Mouse (Mus musculus) CH12.LX (cell line): Measurements from ENCODE around the gene Pdgfc. TPM values are rescaled to one million over a fixed set of nuclear protein-coding genes. Genes with fewer than 3 reads are reported as not detected.

ENCODE experiments used
- DNase-seq: peaks from one replicate; pipeline ENCODE4 v3.0.0-alpha.2; 2013; ENCODE audit errors: extremely low read depth
- H3K27ac ChIP-seq: 2 replicates; pipeline ENCODE4 v1.5.1; 2012; ENCODE audit warnings: low read depth, mild to moderate bottlenecking, control low read depth, moderate library complexity; ENCODE audit not compliant: insufficient read depth
- H3K27me3 ChIP-seq: replicated peaks from 2 replicates; pipeline ENCODE3; 2012; ENCODE audit warnings: inconsistent platforms
- H3K36me3 ChIP-seq, 2 experiments: replicated peaks in 1 of 2; 2 replicates each; pipeline versions ENCODE3 to v1.6.1; 2012; ENCODE audit warnings: inconsistent platforms in 1 of 2, low read length in 1 of 2, mild to moderate bottlenecking in 1 of 2, mixed read lengths in 1 of 2, moderate library complexity in 1 of 2; ENCODE audit not compliant: control insufficient read depth in 1 of 2, insufficient read depth in 1 of 2
- H3K4me1 ChIP-seq, 2 experiments: 2 replicates each; pipeline ENCODE4 v1.6.1; 2012; ENCODE audit warnings: inconsistent platforms in 1 of 2, moderate library complexity in 1 of 2; ENCODE audit not compliant: insufficient read depth in 2 of 2, control insufficient read depth in 1 of 2
- H3K4me2 ChIP-seq: 2 replicates; pipeline ENCODE4 v1.6.1; 2012; ENCODE audit warnings: low read depth, mild to moderate bottlenecking, control low read depth; ENCODE audit not compliant: poor library complexity, insufficient read depth, severe bottlenecking
- H3K4me3 ChIP-seq, 3 experiments: fragments of 150-350 bp in 1 of 3; sonication (generic) in 1 of 3; replicated peaks in 1 of 3; 2 replicates each; pipeline versions ENCODE3 to v1.5.1; 2011 to 2012; ENCODE audit warnings: low read depth in 2 of 3, low read length in 2 of 3, mild to moderate bottlenecking in 2 of 3, moderate library complexity in 2 of 3, control low read depth in 1 of 3, improper control_type of control experiment in 1 of 3, inconsistent platforms in 1 of 3, mixed read lengths in 1 of 3; ENCODE audit not compliant: poor library complexity in 1 of 3
- H3K79me2 ChIP-seq: replicated peaks from 2 replicates; pipeline ENCODE4 v1.6.1; 2012; ENCODE audit warnings: mild to moderate bottlenecking, moderate library complexity; ENCODE audit not compliant: control insufficient read depth, poor library complexity, insufficient read depth, severe bottlenecking; ENCODE audit errors: extremely low read depth
- H3K9ac ChIP-seq: 2 replicates; pipeline ENCODE4 v1.6.1; 2012; ENCODE audit warnings: low read depth, mild to moderate bottlenecking, control low read depth, moderate library complexity; ENCODE audit not compliant: insufficient read depth
- H3K9me3 ChIP-seq: replicated peaks from 2 replicates; pipeline ENCODE3; 2012; ENCODE audit warnings: low read length, inconsistent platforms, mixed read lengths
- BHLHE40 ChIP-seq: IDR thresholded peaks from 2 replicates; pipeline ENCODE4 v1.6.1; 2011; ENCODE audit warnings: mild to moderate bottlenecking, low read depth, low read length, improper control_type of control experiment
- CHD1 ChIP-seq: IDR thresholded peaks from 2 replicates; pipeline ENCODE4 v1.6.1; 2012; ENCODE audit warnings: low read depth, low read length, improper control_type of control experiment, inconsistent platforms
- ELF1 ChIP-seq: IDR thresholded peaks from 2 replicates; pipeline ENCODE4 v1.6.1; 2014; ENCODE audit warnings: low read depth, mild to moderate bottlenecking, inconsistent platforms, low read length, improper control_type of control experiment
- ETS1 ChIP-seq: conservative IDR thresholded peaks from 2 replicates; pipeline ENCODE4 v1.6.1; 2012; ENCODE audit warnings: low read depth, mild to moderate bottlenecking, inconsistent platforms, low read length, improper control_type of control experiment, moderate library complexity
- GABPA ChIP-seq: IDR thresholded peaks from 2 replicates; pipeline ENCODE4 v1.6.1; 2012; ENCODE audit warnings: low read depth, low read length, improper control_type of control experiment, inconsistent platforms; ENCODE audit not compliant: insufficient replicate concordance
- HCFC1 ChIP-seq: IDR thresholded peaks from 2 replicates; pipeline ENCODE4 v1.6.1; 2012; ENCODE audit warnings: low read depth, mild to moderate bottlenecking, inconsistent platforms, low read length, improper control_type of control experiment
- KAT2A ChIP-seq: IDR thresholded peaks from 2 replicates; pipeline ENCODE4 v1.6.1; 2012; ENCODE audit warnings: low read length, improper control_type of control experiment, inconsistent platforms; ENCODE audit not compliant: insufficient replicate concordance
- MAFK ChIP-seq: IDR thresholded peaks from 2 replicates; pipeline ENCODE4 v1.6.1; 2011; ENCODE audit warnings: low read length, improper control_type of control experiment; ENCODE audit not compliant: insufficient replicate concordance
- MAX ChIP-seq: IDR thresholded peaks from 2 replicates; pipeline ENCODE4 v1.6.1; 2011; ENCODE audit warnings: low read length, improper control_type of control experiment
- MAZ ChIP-seq: IDR thresholded peaks from 2 replicates; pipeline ENCODE4 v1.6.1; 2012; ENCODE audit warnings: low read depth, mild to moderate bottlenecking, inconsistent platforms, low read length, improper control_type of control experiment, moderate library complexity
- MEF2A ChIP-seq: IDR thresholded peaks from 2 replicates; pipeline ENCODE4 v1.6.1; 2014; ENCODE audit warnings: low read depth, mild to moderate bottlenecking, inconsistent platforms, low read length, improper control_type of control experiment, borderline replicate concordance
- MXI1 ChIP-seq: IDR thresholded peaks from 2 replicates; pipeline ENCODE4 v1.6.1; 2011; ENCODE audit warnings: mild to moderate bottlenecking, low read depth, low read length, improper control_type of control experiment
- PAX5 ChIP-seq: IDR thresholded peaks from 2 replicates; pipeline ENCODE4 v1.6.1; 2012; ENCODE audit warnings: low read length, inconsistent platforms, mixed read lengths
- POLR2AphosphoS2 ChIP-seq: IDR thresholded peaks from 2 replicates; pipeline ENCODE4 v1.6.1; 2011; ENCODE audit warnings: low read depth, low read length, improper control_type of control experiment
- RCOR1 ChIP-seq: conservative IDR thresholded peaks from 2 replicates; pipeline ENCODE4 v1.6.1; 2012; ENCODE audit warnings: low read depth, mild to moderate bottlenecking, inconsistent platforms, low read length, improper control_type of control experiment
- SMC3 ChIP-seq: IDR thresholded peaks from 2 replicates; pipeline ENCODE4 v1.6.1; 2011; ENCODE audit warnings: low read depth, low read length, improper control_type of control experiment
- TBP ChIP-seq: conservative IDR thresholded peaks from 2 replicates; pipeline ENCODE4 v1.6.1; 2011; ENCODE audit warnings: low read depth, low read length, improper control_type of control experiment
- TCF12 ChIP-seq: IDR thresholded peaks from 2 replicates; pipeline ENCODE4 v1.6.1; 2014; ENCODE audit warnings: low read depth, mild to moderate bottlenecking, inconsistent platforms, low read length, improper control_type of control experiment
- UBTF ChIP-seq: IDR thresholded peaks from 2 replicates; pipeline ENCODE4 v1.6.1; 2012; ENCODE audit warnings: low read depth, mild to moderate bottlenecking, inconsistent platforms, low read length, improper control_type of control experiment, moderate library complexity
- USF1 ChIP-seq: IDR thresholded peaks from 2 replicates; pipeline ENCODE4 v1.6.1; 2014; ENCODE audit warnings: low read depth, mild to moderate bottlenecking, inconsistent platforms, low read length, improper control_type of control experiment
- ZC3H11A ChIP-seq: IDR thresholded peaks from 2 replicates; pipeline ENCODE4 v1.6.1; 2012; ENCODE audit warnings: low read depth, mild to moderate bottlenecking, inconsistent platforms, low read length, improper control_type of control experiment
- dilution Hi-C: fragments of 300-500 bp; cut with MboI; formaldehyde crosslinking; loops from 2 replicates; pipeline ENCODE4 v1.14.3; 2020; ENCODE audit warnings: low sequenced_read_pairs; ENCODE audit not compliant: extremely low pct_unique_long_range_greater_than_20kb, extremely low pct_ligation_motif_present
- in situ Hi-C: fragments of 300-500 bp; cut with MboI; formaldehyde crosslinking; loops from 3 replicates; pipeline ENCODE4 v1.14.3; 2019; ENCODE audit warnings: low sequenced_read_pairs, low pct_ligation_motif_present, low pct_unique_long_range_greater_than_20kb, mixed read lengths
- polyA plus RNA-seq: library from polyadenylated mRNA; unstranded; fragments of >175 nt; gene quantifications from 2 replicates; pipeline ENCODE4 v1.2.1, GENCODE M21; 2012; ENCODE audit warnings: low read depth; ENCODE audit not compliant: insufficient read length
- total RNA-seq, 2 experiments: library from RNA; depleted of rRNA; stranded (reverse); fragments of 300-350 nt in 1 of 2; fragments of >200 nt in 1 of 2; gene quantifications; 2 replicates each; pipeline ENCODE4 v1.2.3; 2012 to 2014

Gene Pdgfc
- total and polyA plus RNA-seq, 3 experiments: 0.09 to 0.20 (median 0.17) TPM

DNA sequence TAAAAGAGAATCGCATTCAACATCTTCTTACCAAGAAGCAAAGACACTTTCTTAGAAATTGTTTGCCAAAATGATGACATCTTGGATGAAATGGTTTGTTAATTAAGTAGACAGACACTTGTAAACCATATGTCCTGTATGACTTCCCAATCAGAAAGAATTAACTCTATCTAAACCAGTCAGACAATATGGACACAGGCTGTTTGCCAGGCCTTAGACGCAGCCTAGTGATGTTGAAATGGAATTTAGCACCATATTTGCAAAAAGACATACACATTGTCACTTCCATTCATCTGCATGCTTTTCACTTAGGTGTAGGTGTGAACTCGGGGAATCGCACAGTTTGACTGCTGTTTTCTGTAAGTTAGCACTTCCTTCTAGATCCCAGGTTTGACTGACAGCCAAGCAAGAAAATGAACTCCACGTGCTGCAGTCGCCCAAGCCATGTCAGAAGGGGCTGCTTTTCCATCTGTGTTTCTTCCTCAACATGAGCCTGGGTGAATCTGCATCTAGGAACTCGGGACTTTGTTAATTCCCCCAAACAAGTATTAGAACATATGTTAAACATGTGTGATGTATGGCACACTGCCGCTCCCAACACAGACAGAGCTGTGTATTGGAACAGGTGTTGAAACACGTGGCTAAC lies 10.5 kb upstream of the Pdgfc start:
- Histone ChIP-seq H3K27ac (no peak overlapping the region), H3K4me3 (no peak overlapping the region), H3K27me3 (no peaks in the 10 kb centered on the region), H3K4me2 (no peak overlapping the region), H3K36me3 (no peaks in the 10 kb centered on the region), H3K9me3 (no peaks in the 10 kb centered on the region), H3K4me1 (no peaks in the 10 kb centered on the region), H3K79me2 (no peaks in the 10 kb centered on the region), H3K9ac (no peak overlapping the region)
- no peak for DNase-seq
- no peak for TF ChIP-seq TBP
- TF ChIP-seq POLR2AphosphoS2: no peak
- no peak for TF ChIP-seq HCFC1
- no peak for TF ChIP-seq PAX5
- no peak for TF ChIP-seq USF1
- TF ChIP-seq MEF2A: no peak
- no peak for TF ChIP-seq BHLHE40
- TF ChIP-seq ELF1: no peak
- TF ChIP-seq MXI1: no peak
- no peak for TF ChIP-seq KAT2A
- no peak for TF ChIP-seq MAFK
- no peak for TF ChIP-seq MAX
- no peak for TF ChIP-seq MAZ
- no peak for TF ChIP-seq UBTF
- TF ChIP-seq SMC3: no peak
- in situ Hi-C loops: loop anchor here (25.0 kb wide), 1 partner anchor 762 kb away; no protein-coding TSS in a partner anchor
- dilution Hi-C loops: no loop called here

GRCm38 (mm10) chr3:81028361-81028760 lies 7.9 kb upstream of the Pdgfc start:
- TF ChIP-seq CHD1 (no peak), RCOR1 (no peak), BHLHE40 (no peak), ZC3H11A (no peak), KAT2A (no peak), TCF12 (no peak), MEF2A (no peak), HCFC1 (no peak), GABPA (no peak), USF1 (no peak), ETS1 (no peak)
- Histone ChIP-seq H3K36me3 (no peaks in the 10 kb centered on the region), H3K4me2 (no peak overlapping the region), H3K9ac (no peak overlapping the region), H3K27ac (no peak overlapping the region), H3K79me2 (no peaks in the 10 kb centered on the region), H3K4me1 (peaks cover 0 to 5% of the 10 kb centered on the region in 2 experiments; a peak in 2 of 4 replicates), H3K27me3 (no peaks in the 10 kb centered on the region), H3K4me3 (no peak overlapping the region), H3K9me3 (no peaks in the 10 kb centered on the region)
- dilution Hi-C loops: no loop called here
- in situ Hi-C loops: loop anchor here (25.0 kb wide), 1 partner anchor 759 kb away; no protein-coding TSS in a partner anchor
- DNase-seq: no peak
